Mouse (Mus musculus) kidney, adult 2 months (tissue): ENCODE measurements around the gene Ank. TPM values are rescaled to one million over a fixed set of nuclear protein-coding genes. Genes with fewer than 3 reads are reported as not detected.

Experiments
- DNase-seq: peaks from one replicate; pipeline ENCODE4 v3.0.0; 2021
- H3K27ac ChIP-seq: fragments of 200-500 bp; 2 replicates; pipeline ENCODE4 v1.5.1; 2012; ENCODE audit warnings: low read depth, low read length, control low read depth, inconsistent platforms; ENCODE audit not compliant: insufficient read depth
- H3K27me3 ChIP-seq: fragments of 200-500 bp; replicated peaks from 2 replicates; pipeline ENCODE4 v1.6.1; 2012; ENCODE audit warnings: mild to moderate bottlenecking, moderate library complexity, low read length, inconsistent platforms; ENCODE audit not compliant: control insufficient read depth, insufficient read depth
- H3K36me3 ChIP-seq: fragments of 200-500 bp; 2 replicates; pipeline ENCODE4 v1.6.1; 2012; ENCODE audit warnings: mild to moderate bottlenecking, moderate library complexity, low read length, inconsistent platforms; ENCODE audit not compliant: control insufficient read depth, insufficient read depth
- H3K4me1 ChIP-seq: fragments of 200-500 bp; 2 replicates; pipeline ENCODE4 v1.6.1; 2011; ENCODE audit warnings: low read length; ENCODE audit not compliant: control insufficient read depth, insufficient read depth
- H3K4me3 ChIP-seq: fragments of 200-500 bp; 2 replicates; pipeline ENCODE4 v1.5.1; 2011; ENCODE audit warnings: mild to moderate bottlenecking, low read depth, low read length, control low read depth; ENCODE audit not compliant: insufficient read depth
- CTCF ChIP-seq: fragments of 200-500 bp; conservative IDR thresholded peaks from 2 replicates; pipeline ENCODE4 v1.5.1; 2011; ENCODE audit warnings: low read depth, mild to moderate bottlenecking, control low read depth, low read length, moderate library complexity, mixed read lengths; ENCODE audit not compliant: insufficient read depth, insufficient read length
- POLR2A ChIP-seq: fragments of 200-500 bp; IDR thresholded peaks from one replicate; pipeline ENCODE4 v1.6.1; 2011; ENCODE audit warnings: low read depth, low read length, control low read depth
- WGBS: fragments of 180-500 bp; shearing (Covaris S2); methylation state at CpG from one replicate; pipeline ENCODE4 v1.1.7; 2018; 5-methylcytosine and 5-hydroxymethylcytosine counted together
- polyA plus RNA-seq: library from polyadenylated mRNA; depleted of rRNA; stranded (reverse); fragments of >200 nt; gene quantifications from 2 replicates; pipeline ENCODE4 v1.2.3, GENCODE M21; 2012

Ank gene
- polyA plus RNA-seq, 1 experiment, result 18.6 TPM

- H3K27me3 ChIP-seq, result no peaks in the 10 kb centered on the region
- TF ChIP-seq POLR2A (no peak), CTCF (no peak)
- no peaks in the 10 kb centered on the region for H3K4me1 ChIP-seq
- peak; percentile 28 for DNase-seq
- H3K4me3 ChIP-seq, result no peak overlapping the region
- H3K36me3 ChIP-seq, result no peaks in the 10 kb centered on the region
- H3K27ac ChIP-seq, result no peak overlapping the region
- WGBS, result 26% methylated on average over 5 of the region's 5 CpGs
Measured at GRCm38 (mm10) chr15:27536771-27537170, 70.3 kb downstream of the Ank start.

GRCm38 (mm10) chr15:27537519-27538223, 71.2 kb downstream of the Ank start:
- H3K4me3 ChIP-seq, result no peak overlapping the region
- WGBS, result 67% methylated on average over 4 of the region's 4 CpGs
- no peak for TF ChIP-seq POLR2A
- TF ChIP-seq CTCF, result no peak
- no peak overlapping the region for H3K27ac ChIP-seq
- no peaks in the 10 kb centered on the region for H3K4me1 ChIP-seq
- H3K27me3 ChIP-seq, result no peaks in the 10 kb centered on the region
- no peaks in the 10 kb centered on the region for H3K36me3 ChIP-seq
- DNase-seq, result no peak

- H3K4me3 ChIP-seq, result no peak overlapping the region
- H3K4me1 ChIP-seq, result no peaks in the 10 kb centered on the region
- TF ChIP-seq CTCF, result no peak
- TF ChIP-seq POLR2A, result no peak
- no peak overlapping the region for H3K27ac ChIP-seq
- no peaks in the 10 kb centered on the region for H3K36me3 ChIP-seq
- WGBS, result 85% methylated on average over 9 of the region's 9 CpGs
- H3K27me3 ChIP-seq, result no peaks in the 10 kb centered on the region
- peak; percentile 34 for DNase-seq
Measured at GRCm38 (mm10) chr15:27539745-27540144, 73.3 kb downstream of the Ank start.

GRCm38 (mm10) chr15:27545203-27545602, 78.7 kb downstream of the Ank start:
- H3K4me3 ChIP-seq, result no peak overlapping the region
- DNase-seq, result no peak
- H3K36me3 ChIP-seq, result no peaks in the 10 kb centered on the region
- no peak overlapping the region for H3K27ac ChIP-seq
- WGBS, result 90% methylated on average over 10 of the region's 10 CpGs
- H3K4me1 ChIP-seq, result no peaks in the 10 kb centered on the region
- H3K27me3 ChIP-seq, result no peaks in the 10 kb centered on the region
- no peak for TF ChIP-seq CTCF
- no peak for TF ChIP-seq POLR2A

- DNase-seq, result no peak
- TF ChIP-seq CTCF, result no peak
- Histone ChIP-seq H3K36me3 (no peaks in the 10 kb centered on the region), H3K27ac (no peak overlapping the region), H3K27me3 (no peaks in the 10 kb centered on the region), H3K4me3 (no peak overlapping the region), H3K4me1 (no peaks in the 10 kb centered on the region)
- WGBS, result 93% methylated on average over 6 of the region's 6 CpGs
Measured at GRCm38 (mm10) chr15:27548110-27548509, 81.6 kb downstream of the Ank start.

GRCm38 (mm10) chr15:27549071-27549470, 82.6 kb downstream of the Ank start:
- TF ChIP-seq CTCF (no peak), POLR2A (no peak)
- Histone ChIP-seq H3K4me1 (no peaks in the 10 kb centered on the region), H3K36me3 (no peaks in the 10 kb centered on the region), H3K4me3 (no peak overlapping the region), H3K27ac (no peak overlapping the region), H3K27me3 (no peaks in the 10 kb centered on the region)
- WGBS, result 85% methylated on average over 10 of the region's 10 CpGs
- no peak for DNase-seq

- Histone ChIP-seq H3K36me3 (no peaks in the 10 kb centered on the region), H3K27me3 (no peaks in the 10 kb centered on the region), H3K27ac (no peak overlapping the region), H3K4me1 (no peaks in the 10 kb centered on the region), H3K4me3 (no peak overlapping the region)
- no peak for TF ChIP-seq CTCF
- TF ChIP-seq POLR2A, result no peak
- DNase-seq, result no peak
- WGBS, result 75% methylated on average over 7 of the region's 7 CpGs
Measured at GRCm38 (mm10) chr15:27549878-27550277, 83.4 kb downstream of the Ank start.
